Mouse (Mus musculus) spleen, postnatal 4 days (tissue): ENCODE measurements at regions not wholly inside any gene's neighbourhood (a gene's known extent, or its start where the extent isn't known, plus 50 kb on each side); places are given as distances from the start of the nearest gene placed in this dataset.

ENCODE experiments used
- DNase-seq, 2 experiments: peaks; one replicate each; pipeline ENCODE4 v3.0.0; 2022; ENCODE audit warnings: low spot score in 2 of 2

- DNase-seq = no peak
Measured at GRCm38 (mm10) chr3:56793054-56793453, 508.7 kb downstream of the Tm4sf1 start.

GRCm38 (mm10) chr3:56789155-56789554, 512.6 kb downstream of the Tm4sf1 start:
- no peak for DNase-seq

GRCm38 (mm10) chr3:56773920-56774319, 527.9 kb downstream of the Tm4sf1 start:
- no peak for DNase-seq

- no peak for DNase-seq
Measured at GRCm38 (mm10) chr3:56770225-56770624, 531.6 kb downstream of the Tm4sf1 start.

GRCm38 (mm10) chr3:56767133-56767532, 534.7 kb downstream of the Tm4sf1 start:
- DNase-seq = no peak

GRCm38 (mm10) chr3:56764336-56764735, 537.5 kb downstream of the Tm4sf1 start:
- no peak for DNase-seq

GRCm38 (mm10) chr3:56763896-56764295, 537.9 kb downstream of the Tm4sf1 start:
- no peak for DNase-seq

- no peak for DNase-seq
Measured at GRCm38 (mm10) chr3:56753654-56754053, 548.1 kb downstream of the Tm4sf1 start.

- no peak for DNase-seq
Measured at GRCm38 (mm10) chr3:56751926-56752325, 549.9 kb downstream of the Tm4sf1 start.

- no peak for DNase-seq
Measured at GRCm38 (mm10) chr3:56740902-56741301, 557.4 kb upstream of the Nbea start.

- no peak for DNase-seq
Measured at GRCm38 (mm10) chr3:56739451-56739850, 556.0 kb upstream of the Nbea start.

GRCm38 (mm10) chr3:56730849-56731248, 547.3 kb upstream of the Nbea start:
- no peak for DNase-seq

GRCm38 (mm10) chr3:56724991-56725390, 541.5 kb upstream of the Nbea start:
- DNase-seq = no peak

GRCm38 (mm10) chr3:56708260-56708659, 524.8 kb upstream of the Nbea start:
- DNase-seq = no peak

- DNase-seq = no peak
Measured at GRCm38 (mm10) chr3:56707312-56707711, 523.8 kb upstream of the Nbea start.

GRCm38 (mm10) chr3:56706038-56706437, 522.5 kb upstream of the Nbea start:
- no peak for DNase-seq

GRCm38 (mm10) chr3:56698941-56699340, 515.4 kb upstream of the Nbea start:
- DNase-seq = no peak

- no peak for DNase-seq
Measured at GRCm38 (mm10) chr3:56698248-56698647, 514.7 kb upstream of the Nbea start.

GRCm38 (mm10) chr3:56681031-56681430, 497.5 kb upstream of the Nbea start:
- DNase-seq = no peak

- no peak for DNase-seq
Measured at GRCm38 (mm10) chr3:56668829-56669228, 485.3 kb upstream of the Nbea start.

- DNase-seq = no peak
Measured at GRCm38 (mm10) chr3:56660594-56660993, 477.1 kb upstream of the Nbea start.

- no peak for DNase-seq
Measured at GRCm38 (mm10) chr3:56647313-56647712, 463.8 kb upstream of the Nbea start.
